Mouse (Mus musculus): ENCODE data around the gene Cplx1. TPM values are rescaled to one million over a fixed set of nuclear protein-coding genes. Genes with fewer than 3 reads are reported as not detected.
"Not testable (repeated sequence)": the region's sequence is repeated elsewhere in the genome, so short reads cannot be mapped to it uniquely, and the experiment has no call there.

Gene Cplx1
- total RNA-seq, 2 experiments from 2014 or later: 0.25 TPM; not detected in 1

GRCm38 (mm10) chr5:108518106-108518885, 31.5 kb downstream of the Cplx1 start:
- intact Hi-C loops (cut with DNase I): no loop called here

GRCm38 (mm10) chr5:108516655-108517054, 33.2 kb downstream of the Cplx1 start:
- no peak for DNase-seq
- intact Hi-C loops (cut with DNase I): no loop called here

More at GRCm38 (mm10) chr5:108518106-108518885, 31.5 kb downstream of the Cplx1 start:
- no peak for DNase-seq

GRCm38 (mm10) chr5:108515581-108516361, 34.1 kb downstream of the Cplx1 start:
- no peak for DNase-seq
- intact Hi-C loops (cut with DNase I): no loop called here

- intact Hi-C loops (cut with DNase I): no loop called here
- DNase-seq: no peak
Measured at GRCm38 (mm10) chr5:108502286-108502685, 47.5 kb downstream of the Cplx1 start.

- DNase-seq: no peak
- intact Hi-C loops (cut with DNase I): no loop called here
Measured at GRCm38 (mm10) chr5:108501573-108501972, 48.3 kb downstream of the Cplx1 start.

- DNase-seq; intact Hi-C loops (cut with DNase I): not testable (repeated sequence)
Measured at GRCm38 (mm10) chr5:108486148-108486547, 63.7 kb downstream of the Cplx1 start.

- intact Hi-C loops (cut with DNase I): no loop called here
- no peak for DNase-seq
Measured at GRCm38 (mm10) chr5:108485239-108485638, 64.6 kb downstream of the Cplx1 start.

- no peak for DNase-seq
- intact Hi-C loops (cut with DNase I): no loop called here
Measured at GRCm38 (mm10) chr5:108483006-108483405, 66.8 kb downstream of the Cplx1 start.

- no peak for DNase-seq
- intact Hi-C loops (cut with DNase I): no loop called here
Measured at GRCm38 (mm10) chr5:108475977-108476376, 73.8 kb downstream of the Cplx1 start.

- no peak for DNase-seq
- intact Hi-C loops (cut with DNase I): no loop called here
Measured at GRCm38 (mm10) chr5:108473737-108474136, 76.1 kb downstream of the Cplx1 start.

GRCm38 (mm10) chr5:108469617-108470016, 80.2 kb downstream of the Cplx1 start:
- DNase-seq: no peak
- intact Hi-C loops (cut with DNase I): no loop called here

Other genes with a start within 250 kb of the Cplx1 start
- 1 to 10 TPM; 10.0 TPM for gene Pigg, start 237.4 kb downstream of the Cplx1 start, total RNA-seq (2021)
- gene Gm42517, start 182.1 kb downstream of the Cplx1 start, total RNA-seq (2021): under 1 TPM; 0.78 to 0.81 TPM
- gene Pde6b, start 161.6 kb downstream of the Cplx1 start, total RNA-seq (2021): not detected
- gene Atp5k, start 115.6 kb downstream of the Cplx1 start, total RNA-seq (2021): 1,000 to 10,000 TPM; 1,119 to 1,132 TPM
- 1 to 10 TPM; 1.6 to 2.0 TPM for gene Mfsd7a, start 101.1 kb downstream of the Cplx1 start, total RNA-seq (2021)
- 10 to 100 TPM; 27.2 to 30.8 TPM for gene Pcgf3, start 88.8 kb downstream of the Cplx1 start, total RNA-seq (2021)
- gene Gak, start 79.7 kb upstream of the Cplx1 start, total RNA-seq (2021): 10 to 100 TPM; 22.2 to 22.5 TPM
- 10 to 100 TPM in 1 of 2 experiments, 1 to 10 TPM in 1; 9.8 to 11.8 TPM for gene Tmem175, start 79.7 kb upstream of the Cplx1 start, total RNA-seq (2021)
- gene Idua, start 110.3 kb upstream of the Cplx1 start, total RNA-seq (2021): 10 to 100 TPM; 21.6 to 21.8 TPM
- 1 to 10 TPM; 8.9 TPM for gene Dgkq, start 119.6 kb upstream of the Cplx1 start, total RNA-seq (2021)
- not detected for gene Slc26a1, start 125.5 kb upstream of the Cplx1 start, total RNA-seq (2021)
- 10 to 100 TPM; 21.5 to 23.6 TPM for gene Fgfrl1, start 142.4 kb upstream of the Cplx1 start, total RNA-seq (2021)
- not detected for gene Rnf212, start 225.0 kb upstream of the Cplx1 start, total RNA-seq (2021)
- not detected for gene Tmed11, start 245.3 kb upstream of the Cplx1 start, total RNA-seq (2021)